Mouse (Mus musculus) layer of hippocampus, postnatal 14 days (tissue): Measurements from ENCODE around the gene Trpc7. TPM values are rescaled to one million over a fixed set of nuclear protein-coding genes. Genes with fewer than 3 reads are reported as not detected.
A peak's percentile ranks its signal among the peaks of the same experiment; 100 is the strongest.

Experiments used
- DNase-seq, 2 experiments: peaks; one replicate each; pipeline ENCODE4 v3.0.0; 2021 to 2022; ENCODE audit warnings: low spot score in 2 of 2, mixed read lengths in 1 of 2
- total RNA-seq, 2 experiments: library from RNA; stranded (reverse); gene quantifications; 2 replicates each; pipeline ENCODE4 v1.2.3; 2021

The Trpc7 gene
- total RNA-seq, 2 experiments from 2014 or later, result 2.3 to 2.9 TPM

DNA sequence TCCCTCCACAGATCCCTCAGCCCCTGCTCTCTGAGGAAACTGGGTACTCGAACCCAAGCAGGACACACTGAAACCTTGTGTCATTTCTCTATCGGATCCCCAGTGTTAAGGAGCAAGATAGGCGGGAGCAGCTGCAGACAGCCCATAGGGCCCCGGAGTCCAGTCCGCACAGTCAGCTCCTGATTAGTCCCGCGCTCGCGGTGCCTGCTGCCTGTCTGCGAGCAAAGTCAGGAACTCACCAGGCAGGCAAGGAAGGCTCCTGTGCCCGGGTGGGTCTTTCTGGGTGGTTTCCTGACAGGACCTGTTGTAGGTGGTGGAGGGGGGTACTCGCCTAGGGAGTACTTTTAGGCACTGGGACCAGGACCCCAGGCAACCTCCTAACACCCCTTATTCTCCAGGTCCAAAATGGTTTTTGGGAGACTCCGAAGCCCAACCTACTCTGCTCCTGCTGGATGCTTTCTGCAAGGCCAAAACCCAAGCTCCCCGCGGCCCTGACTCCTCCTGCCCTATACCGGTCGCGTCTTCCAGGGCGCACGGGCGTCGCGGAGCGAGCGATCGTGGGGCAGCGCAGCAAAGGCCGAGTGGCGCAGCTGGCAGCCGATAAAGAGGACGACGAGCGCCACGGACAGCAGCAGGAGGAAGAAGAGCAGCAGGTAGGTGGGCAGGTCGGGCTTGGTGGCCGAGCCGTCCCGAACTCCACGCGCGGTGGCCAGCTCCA, 143.2 kb downstream of the Trpc7 start:
- no peak for DNase-seq

DNA sequence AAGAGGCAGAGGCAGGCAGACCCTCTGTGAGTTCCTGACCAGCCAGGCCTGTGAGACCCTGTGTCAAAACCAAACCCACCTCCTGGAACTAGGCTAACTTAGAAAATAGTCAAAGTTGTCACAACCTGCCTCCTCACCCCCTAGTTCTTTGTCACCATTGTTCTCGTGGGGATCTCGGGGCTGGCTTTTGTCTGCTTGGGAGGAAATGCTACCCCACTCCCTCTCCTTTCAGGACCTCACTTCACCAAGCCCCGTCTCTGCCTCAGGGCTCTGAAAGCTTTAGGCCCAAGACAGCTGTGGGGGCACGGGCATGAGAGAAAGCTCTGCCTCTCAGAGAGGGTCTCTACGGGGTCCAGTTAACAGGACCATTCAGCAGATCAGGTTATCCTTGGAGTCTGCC, 144.0 kb downstream of the Trpc7 start:
- no peak for DNase-seq

DNA sequence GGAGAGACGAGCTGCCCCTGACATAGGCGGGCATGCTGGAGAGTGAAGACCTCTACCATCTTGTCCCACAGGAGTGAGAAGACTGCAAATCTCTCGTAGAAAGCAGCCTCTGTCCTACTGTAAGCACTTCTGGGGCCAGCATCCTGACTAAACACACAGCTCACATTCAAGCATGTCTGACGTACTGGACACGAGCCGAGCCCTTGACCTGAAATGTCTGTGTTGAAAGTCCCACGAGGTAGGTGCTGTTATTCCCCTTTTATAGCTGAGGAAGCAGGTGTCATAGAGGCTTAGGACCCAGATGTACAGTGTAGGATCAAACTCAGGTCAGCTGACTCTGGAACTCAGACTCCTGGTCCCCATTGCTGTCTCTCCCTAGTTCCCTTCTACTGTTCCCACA, 146.4 kb downstream of the Trpc7 start:
- DNase-seq, result no peak

DNA sequence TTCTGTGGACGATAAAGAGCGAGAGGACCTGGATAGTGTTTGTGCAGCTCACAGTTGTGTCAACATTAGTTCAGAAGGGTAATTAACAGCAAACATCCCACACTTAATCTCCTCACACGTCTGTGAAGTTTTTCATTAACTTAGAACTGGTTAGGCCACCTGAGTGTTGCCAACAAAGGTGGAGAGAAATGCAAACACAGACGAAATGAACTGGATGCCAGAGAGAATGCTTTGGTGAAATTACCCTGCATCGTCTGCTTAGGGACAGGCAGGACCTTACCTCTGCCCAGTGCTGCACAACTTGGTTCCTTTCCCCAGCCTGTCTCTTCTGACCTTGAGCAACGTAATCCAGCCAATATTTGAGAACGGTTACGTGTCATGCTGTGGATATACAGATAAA, 148.2 kb downstream of the Trpc7 start:
- DNase-seq, result no peak

DNA sequence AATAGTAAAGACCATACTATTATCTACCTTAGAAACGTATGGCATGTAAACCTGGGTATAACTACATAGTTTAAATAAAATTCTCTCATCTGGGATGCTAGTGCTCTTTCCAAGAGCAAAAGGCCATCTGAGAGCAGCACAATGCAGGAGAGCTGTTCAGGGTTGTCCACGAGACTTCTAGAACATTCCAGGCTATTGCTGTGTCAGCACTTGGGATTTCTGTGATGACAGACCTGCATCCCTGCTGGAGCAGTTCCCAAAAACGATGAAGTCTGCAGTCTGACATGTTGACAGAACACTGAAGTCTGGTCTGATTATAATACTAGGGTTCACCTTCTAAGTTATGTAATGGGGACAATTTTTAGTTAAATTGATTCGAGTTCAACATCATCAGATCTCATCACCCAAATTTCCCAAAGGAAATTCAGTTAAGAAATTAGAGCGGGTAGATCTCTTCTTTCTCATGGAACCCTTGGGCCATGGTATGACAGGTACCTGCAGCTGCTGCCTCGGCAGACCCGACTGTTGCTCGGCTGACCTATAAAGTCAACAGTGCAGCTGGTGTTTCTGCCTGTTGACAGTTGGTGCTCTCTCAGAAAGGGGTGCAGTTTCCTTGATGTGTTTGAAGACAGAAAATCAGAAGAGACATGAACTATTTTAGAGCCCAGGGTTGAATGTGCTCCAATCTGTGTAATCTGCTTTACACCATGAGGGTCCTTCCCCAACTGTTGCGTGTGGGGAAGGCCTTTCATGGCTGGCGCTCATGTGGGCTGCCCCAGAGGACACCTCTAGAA, 148.9 kb downstream of the Trpc7 start:
- no peak for DNase-seq

DNA sequence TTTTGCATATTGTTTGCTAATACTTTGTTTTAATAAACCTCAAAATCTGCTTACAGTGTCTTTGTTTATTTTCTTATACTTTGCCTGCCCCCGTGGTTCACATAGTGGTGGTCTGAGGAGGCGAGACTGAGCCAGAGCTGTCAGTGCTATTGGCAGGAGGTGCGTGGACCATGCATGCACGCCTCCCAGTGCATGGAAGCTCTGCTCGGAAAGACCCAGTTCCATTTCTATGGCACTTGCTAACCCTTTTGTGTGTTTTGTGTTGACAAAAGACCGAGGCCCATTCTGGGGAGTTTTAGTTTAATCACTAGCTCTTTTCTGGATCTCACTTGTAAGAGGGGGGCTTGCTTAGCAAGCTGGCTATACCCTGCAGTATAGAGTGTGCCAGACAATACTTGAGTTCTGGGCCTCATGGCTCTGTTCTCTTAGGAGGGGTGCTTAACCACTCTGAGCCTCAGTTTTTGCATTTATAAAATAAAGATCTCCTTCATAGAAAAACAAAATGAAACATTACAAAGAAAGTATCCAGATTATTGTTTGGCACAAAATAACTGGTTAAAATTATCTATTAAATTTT, 153.4 kb downstream of the Trpc7 start:
- no peak for DNase-seq

DNA sequence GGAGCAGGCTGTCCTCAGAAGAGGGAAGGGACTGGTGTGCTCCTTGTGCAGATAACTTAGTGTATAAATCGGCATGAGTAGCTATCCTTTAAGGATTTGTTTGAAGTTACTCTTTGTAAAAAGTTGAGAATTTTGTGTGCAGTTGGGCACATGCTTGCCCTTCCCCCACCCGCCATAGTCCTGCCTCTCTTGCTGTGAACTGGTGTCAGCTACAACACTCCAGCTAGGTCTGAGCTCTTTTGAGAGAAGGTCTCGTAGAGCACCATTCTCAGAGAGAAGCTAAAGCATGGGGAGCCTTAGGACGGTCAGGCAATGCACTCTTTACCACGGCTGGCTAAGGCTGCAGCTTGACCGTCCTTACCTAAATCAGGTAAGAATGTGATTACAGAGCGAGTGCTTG, 154.1 kb downstream of the Trpc7 start:
- no peak for DNase-seq

DNA sequence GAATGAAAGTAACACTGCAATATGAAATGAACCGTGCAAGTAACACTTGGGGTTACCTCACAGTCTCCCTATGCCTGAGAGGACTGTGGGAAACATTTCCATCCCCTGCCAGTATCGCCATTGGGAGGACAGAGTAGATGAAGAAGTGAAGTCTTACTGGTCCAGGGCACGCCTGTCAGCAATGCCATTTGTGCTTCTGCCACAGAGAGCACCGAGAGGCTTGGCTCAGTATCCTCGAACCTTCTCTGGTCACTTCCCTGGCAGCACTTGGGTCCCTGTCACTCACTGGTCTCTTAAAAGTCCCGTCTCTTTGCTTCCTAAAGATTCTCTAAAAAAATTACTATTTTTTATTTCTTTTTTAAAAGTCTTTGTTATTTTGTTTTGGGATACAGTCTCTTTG, 155.3 kb downstream of the Trpc7 start:
- DNase-seq, result no peak

DNA sequence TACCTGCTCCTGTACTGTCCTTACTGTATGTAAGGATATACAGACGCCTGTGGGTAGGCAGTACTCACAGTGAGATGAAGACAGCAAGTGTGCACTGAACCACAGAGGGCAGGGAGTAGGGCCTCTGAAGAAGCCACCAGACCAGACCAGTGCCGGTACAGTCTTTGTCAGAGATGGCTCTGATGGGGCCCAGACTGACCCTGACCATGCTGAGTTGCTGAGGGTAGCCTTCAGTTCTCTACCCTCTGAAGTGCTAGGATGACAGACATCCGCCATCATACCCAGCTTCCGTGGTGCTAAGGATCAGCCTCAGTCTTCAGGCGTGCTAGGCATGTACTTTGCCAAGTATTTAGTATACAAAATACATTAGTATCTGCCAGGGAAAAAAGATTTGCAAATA, 156.2 kb downstream of the Trpc7 start:
- no peak for DNase-seq

DNA sequence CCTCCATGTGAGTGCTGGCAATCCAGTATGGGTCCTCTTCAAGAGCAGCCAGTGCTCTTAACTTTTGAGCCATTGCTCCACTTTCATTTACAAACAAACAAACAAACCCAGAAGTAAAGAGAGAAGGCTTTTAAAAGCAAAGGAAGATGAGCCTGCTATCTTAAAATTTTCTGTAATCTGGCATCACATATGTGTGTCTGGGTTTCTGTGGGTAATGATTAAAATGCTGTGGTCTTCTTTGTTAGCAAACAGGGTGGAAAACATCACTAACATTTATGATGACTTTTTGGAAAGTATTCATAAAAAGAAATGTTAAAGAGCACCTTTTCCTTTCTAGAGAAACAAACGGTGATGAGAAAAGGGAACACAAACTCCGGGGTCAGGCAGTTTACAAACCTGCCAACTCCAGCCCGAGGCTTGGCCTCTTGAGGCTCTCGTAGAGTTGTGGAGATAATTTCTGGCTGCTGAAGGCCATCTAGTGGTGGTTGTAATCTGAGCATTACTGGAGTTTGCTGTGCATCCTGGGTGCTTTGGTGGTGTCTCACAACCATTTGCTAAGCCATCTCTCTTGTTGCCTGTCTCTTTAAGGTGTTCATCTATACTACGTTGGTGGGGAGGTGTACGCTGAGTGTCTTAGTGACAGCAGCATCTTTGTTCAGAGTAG, 160.4 kb downstream of the Trpc7 start:
- peak in 1 of 2 experiments; percentile 64 for DNase-seq

DNA sequence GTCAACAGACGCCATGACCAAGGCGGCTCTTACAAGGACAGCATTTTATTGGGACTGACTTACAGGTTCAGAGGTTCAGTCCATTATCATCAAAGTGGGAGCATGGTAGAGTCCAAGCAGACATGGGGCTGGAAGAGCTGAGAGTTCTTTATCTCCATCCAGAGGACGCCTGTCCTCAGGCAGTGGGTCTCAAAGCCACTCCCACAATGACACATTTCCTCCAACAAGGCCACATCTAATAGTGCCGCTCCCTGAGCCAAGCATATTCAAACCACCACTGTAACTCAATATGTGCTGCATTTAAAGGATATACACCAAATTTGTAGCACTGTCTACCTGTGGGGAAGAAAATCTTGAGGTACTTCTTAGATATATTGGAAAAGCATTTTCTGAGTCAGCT, 161.2 kb downstream of the Trpc7 start:
- no peak for DNase-seq

DNA sequence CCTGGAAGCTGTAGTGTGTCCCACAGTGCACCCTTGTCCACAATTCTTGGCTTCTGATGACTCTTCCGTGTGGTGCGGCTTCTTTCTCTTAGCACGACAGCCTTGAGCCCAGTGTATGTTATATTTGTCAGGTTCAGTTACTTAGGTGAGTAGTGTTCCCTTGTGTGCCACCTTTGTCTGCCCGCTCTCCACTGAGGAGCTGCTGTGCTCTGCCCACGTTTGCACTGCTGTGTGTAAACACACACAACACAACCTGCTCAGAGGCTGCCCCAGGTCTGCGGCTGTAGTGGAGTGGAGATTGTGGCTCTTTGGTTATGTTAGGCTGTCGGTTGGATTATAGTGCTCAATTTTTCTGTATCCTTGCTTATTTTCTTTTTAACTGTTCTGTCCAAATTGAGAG, 166.7 kb downstream of the Trpc7 start:
- no peak for DNase-seq

DNA sequence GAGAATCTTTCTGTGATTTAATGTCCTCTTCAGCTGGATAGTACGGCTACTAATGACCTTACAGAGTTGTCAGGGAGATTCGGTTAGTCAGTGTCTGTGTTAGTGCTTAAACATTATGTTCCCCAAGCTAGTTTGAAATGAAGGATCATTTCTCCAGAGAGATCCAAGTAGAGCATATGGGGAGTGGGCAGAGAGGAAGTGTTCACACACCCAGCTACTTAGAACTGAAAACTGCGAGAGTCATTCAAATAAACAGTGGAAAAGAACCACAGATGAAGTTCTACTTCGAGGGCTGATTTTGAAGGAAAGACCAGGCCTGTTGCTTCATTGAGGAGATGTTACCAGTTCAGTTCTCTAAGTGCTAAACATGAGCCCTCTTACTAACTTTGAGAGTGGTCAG, 169.2 kb downstream of the Trpc7 start:
- DNase-seq, result peak in 1 of 2 experiments; percentile 37

Other genes with a start within 250 kb of the Trpc7 start
- gene Smad5, start 193.0 kb downstream of the Trpc7 start, total RNA-seq, result 10 to 100 TPM; 26.5 to 28.7 TPM
- gene Gm45623, start 142.2 kb downstream of the Trpc7 start, total RNA-seq, result 1 to 10 TPM; 1.6 to 1.7 TPM